Mouse (Mus musculus): ENCODE measurements around the gene Hspb8.
"Not testable (repeated sequence)": the region's sequence is repeated elsewhere in the genome, so short reads cannot be mapped to it uniquely, and the experiment has no call there.

Gene Hspb8

DNA sequence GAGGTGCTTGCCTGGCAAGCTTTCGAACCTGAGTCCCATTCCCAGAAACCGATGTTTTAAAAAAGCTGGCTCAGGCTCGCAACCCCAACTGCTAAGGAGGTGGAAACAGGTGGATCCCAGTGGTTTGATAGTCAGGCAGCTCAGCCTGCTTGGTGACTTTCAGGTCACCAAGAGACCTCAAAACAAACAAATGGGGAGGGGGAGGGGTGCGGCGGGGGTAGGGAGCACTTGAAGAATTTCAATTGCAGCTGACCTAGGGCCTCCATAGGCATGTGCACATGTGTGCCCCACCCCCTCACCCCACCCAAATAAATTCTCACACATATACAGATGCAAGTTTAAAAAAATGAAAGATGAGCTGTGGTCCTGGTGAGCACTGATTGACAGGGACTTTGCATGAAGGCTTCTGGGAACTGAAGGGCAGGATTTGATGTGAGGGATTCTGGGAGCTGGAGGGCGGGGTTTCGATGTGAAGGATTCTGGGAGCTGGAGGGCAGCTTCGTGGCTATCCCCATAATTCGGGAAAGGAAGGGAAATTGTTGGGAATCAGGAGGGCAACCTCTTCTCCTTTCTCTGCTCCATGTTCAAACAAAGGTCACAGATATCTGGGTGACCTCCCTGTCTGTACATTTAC is 35.2 kb downstream of the Hspb8 start:
- no peak for DNase-seq

DNA sequence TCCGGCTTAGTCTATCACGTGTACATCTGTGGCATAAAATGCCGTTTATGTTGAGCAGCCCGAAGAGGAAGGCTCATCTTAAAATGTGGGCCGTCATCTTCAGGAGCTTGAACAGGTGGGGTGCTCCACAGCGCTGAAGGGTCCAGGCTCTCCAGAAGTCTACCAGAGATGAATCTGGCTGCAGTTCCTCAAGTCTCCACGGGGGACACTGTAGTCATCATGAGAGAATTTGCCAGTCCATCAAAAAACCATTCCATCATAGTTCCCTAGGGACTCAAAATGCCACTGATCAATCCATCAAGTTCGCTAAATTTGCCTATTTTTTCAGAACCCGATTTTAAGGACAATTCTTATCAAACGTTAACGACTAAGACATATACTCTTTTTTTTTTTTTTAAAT is 36.6 kb downstream of the Hspb8 start:
- peak; percentile 55 for DNase-seq

DNA sequence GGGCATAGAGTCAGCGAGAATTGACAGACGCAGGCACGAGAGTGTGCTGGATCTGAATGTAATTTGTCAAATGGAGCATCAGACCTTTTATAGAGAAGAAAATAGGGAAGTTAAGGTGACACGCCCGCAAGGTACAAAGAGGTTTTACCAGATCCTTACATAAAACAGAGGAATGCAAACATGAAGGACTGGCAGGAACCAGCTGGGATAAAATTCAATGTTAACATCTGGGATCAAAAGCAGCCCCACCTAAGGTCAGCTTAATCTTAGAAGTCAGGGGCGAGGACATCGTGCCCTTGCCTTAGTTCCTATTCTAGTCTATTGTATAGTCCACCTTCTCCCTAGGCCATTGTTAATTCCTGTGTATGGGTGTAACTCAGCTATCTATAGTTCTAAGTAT is 40.0 kb downstream of the Hspb8 start:
- DNase-seq, result not testable (repeated sequence)

DNA sequence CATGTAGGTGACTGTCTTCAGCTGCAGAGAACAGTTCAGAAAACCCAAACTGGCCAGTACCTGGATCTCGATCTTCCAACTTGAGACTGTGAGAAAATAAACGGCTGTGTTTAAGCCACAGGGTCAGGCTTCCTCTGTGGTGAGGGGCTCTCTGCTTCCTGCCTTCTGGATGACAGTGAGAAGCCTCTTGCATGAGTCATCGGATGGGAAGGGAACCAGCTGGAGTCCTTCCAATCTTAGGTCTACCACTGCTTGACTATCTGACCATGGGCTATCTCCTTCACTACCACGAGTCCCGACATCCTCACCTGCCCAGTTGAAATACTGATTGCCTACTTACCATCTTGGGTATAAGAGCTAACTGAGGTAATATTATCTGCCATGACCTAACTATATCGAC is 40.9 kb downstream of the Hspb8 start:
- DNase-seq, result no peak

DNA sequence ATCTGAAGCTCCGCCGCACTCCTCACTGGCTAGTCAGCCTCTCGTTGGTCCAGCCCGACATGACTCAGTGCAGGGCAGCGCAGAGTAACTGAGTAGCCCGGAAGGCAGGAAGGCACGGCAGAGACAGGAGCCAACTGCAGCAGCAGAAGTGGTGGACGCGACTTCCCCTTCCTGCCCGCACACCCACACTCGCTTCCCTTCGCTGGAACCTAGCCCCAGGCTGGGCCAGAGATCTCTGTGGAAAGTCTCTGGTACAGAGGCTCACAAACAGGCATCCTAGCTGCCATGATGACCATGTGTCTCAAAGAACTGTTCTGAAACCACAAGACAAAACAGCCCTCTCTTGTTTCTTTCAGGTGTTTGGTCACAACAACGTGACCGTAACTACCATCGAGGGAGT is 41.4 kb downstream of the Hspb8 start:
- no peak for DNase-seq

DNA sequence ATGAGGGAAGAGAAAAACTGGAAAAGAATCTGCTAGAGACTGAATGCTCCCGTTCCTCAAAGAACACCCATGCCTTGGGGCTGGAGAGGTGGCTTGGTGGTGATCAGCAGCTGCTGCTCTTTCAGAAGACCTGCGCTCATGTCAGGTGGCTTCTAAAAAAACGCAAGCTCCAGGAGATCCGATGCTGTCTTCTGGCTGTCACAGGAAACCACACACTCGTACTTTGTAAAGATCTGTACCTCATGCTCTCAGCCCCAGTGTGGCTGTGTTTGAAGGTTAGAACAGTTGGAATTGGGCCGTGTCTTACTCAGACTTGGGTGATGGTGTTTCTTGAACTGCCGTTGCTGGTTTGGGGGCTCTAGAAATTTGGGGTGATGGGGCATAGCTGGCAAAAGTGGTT is 42.3 kb downstream of the Hspb8 start:
- DNase-seq, result no peak

DNA sequence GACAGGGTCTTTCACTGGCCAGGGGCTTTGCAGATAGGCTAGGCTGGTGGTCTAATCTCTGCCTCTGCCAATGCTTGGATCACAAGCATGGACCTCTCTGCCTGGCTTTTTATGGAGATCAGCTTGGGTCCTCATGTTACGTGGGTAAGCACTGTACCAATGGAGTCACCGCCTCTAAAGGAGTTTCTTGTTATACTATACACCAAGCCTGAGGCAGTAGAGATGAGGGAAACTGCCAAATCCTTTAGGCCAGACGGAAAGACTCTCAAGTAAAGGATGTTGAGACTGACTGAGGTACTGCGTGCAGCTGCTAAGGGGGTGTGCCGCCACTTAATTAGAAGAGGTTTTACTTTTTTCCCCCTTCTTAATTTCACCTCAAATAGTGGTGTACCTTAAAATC is 43.8 kb downstream of the Hspb8 start:
- no peak for DNase-seq

DNA sequence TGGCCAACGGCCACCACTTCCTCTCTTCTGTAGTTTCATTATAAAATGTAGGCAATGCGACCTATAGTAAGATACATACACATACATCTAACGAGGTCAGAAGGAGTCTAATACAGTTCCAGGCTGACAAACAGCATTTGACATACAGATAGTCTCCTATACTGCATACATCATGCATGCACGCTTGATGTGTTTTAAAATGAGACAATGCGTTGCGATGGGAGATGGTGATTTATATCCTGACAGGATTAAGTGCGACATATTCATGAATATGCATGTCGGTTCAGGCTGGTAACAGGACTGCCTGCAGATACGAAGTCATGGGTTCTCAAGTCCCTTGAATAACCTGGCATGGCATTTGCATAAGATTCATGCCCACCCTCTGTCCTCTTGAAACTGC is 54.7 kb downstream of the Hspb8 start:
- DNase-seq, result no peak

DNA sequence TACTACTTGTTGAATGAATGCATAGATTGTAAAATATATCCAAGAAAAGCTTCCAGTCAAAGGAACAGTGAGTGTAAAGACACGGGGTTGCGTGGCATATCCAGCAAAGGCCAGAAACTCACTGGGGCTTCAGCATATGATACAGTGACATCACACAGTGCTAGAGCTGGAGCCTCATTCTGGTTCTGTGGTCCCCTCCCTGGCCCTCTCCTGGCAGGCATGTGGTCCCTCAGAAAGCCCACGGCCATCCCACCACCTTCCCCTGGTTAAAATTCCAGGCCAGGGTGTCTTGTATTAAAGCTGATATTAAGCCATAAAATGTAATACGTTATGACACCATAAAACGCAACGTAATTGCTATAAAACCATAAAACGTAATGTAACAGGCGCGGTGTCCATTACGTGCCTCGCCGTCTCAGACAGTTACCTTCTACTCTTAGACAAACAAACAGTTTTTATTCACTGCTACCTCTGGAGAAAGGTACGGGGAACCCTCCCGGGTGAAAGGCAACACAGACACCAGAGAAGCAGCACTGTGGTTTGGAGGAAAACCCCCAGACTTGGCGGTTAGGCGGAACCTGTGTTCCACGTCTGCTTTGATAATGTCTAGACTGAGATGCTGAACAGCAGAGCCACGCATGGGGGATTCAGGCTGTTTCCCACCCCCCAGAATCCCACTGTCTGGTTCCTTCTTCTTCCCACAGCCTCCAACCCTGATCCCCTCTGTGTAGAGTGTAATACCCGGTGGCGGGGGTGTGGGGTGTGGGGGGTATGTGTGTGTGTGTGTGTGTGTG is 55.6 kb downstream of the Hspb8 start:
- DNase-seq, result no peak

DNA sequence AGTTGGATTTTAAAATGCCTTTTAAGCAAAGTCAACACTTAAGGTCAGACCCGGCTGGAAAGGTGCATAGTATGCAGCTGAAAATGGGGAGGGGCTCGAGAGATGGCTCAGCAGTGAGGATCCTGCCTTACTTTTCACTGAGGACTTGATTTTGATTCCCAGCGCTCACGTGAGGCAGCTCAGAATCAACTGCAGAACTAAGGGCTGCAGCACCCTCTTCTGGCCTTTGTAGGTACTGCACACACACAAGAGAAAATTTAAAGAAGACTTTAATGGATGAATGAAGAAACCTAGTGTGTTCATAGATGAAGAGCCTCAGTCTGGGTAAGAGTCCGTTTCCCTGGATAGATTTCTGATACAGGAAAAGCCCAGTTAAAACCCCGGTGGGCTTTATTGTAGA is 61.3 kb downstream of the Hspb8 start:
- DNase-seq, result no peak

DNA sequence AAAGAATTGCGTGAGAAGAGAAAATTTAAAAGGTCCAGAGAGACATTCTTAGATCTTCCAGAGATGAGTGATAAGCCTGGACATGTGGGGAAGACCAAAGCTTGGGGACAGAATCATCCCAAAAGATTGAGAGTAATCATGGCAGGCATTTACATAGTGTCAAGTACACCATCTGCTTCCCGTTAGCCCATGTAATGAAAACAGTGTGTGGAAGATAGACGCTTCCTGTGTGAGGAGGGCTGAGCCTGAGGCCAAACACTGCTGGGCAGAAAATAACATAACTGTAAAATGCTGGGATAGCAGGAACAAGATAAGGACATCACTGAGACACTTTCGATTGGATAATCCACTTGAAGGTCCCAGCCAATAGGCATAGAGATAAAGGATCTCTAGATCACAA is 61.9 kb downstream of the Hspb8 start:
- DNase-seq, result no peak

All from kidney, adult 18-20 months (tissue).